Mouse (Mus musculus) splenic B cell, adult 2 months (primary cell): Measurements from ENCODE around the gene Clec3a.

Experiments used
- DNase-seq: peaks from one replicate; pipeline ENCODE4 v3.0.0-alpha.2; 2011; ENCODE audit warnings: low read depth, low spot score
- H3K27me3 ChIP-seq: 2 replicates; pipeline ENCODE4 v1.6.1; 2012; ENCODE audit warnings: mild to moderate bottlenecking, low read length, moderate library complexity, mixed read lengths; ENCODE audit not compliant: control insufficient read depth, poor library complexity, insufficient read depth, severe bottlenecking
- H3K36me3 ChIP-seq: 2 replicates; pipeline ENCODE4 v1.6.1; 2012; ENCODE audit warnings: mild to moderate bottlenecking, low read length, moderate library complexity, mixed read lengths; ENCODE audit not compliant: control insufficient read depth, poor library complexity, insufficient read depth, severe bottlenecking

Clec3a gene

GRCm38 (mm10) chr8:114417786-114418185 lies at the start of gene Clec3a:
Gene Clec3a (plus strand): TSS chr8:114418086.
- Histone ChIP-seq H3K27me3 (no peaks in the 10 kb centered on the region), H3K36me3 (no peaks in the 10 kb centered on the region)
- DNase-seq, result no peak

GRCm38 (mm10) chr8:114369038-114369976 lies 48.6 kb upstream of the Clec3a start:
- peak; percentile 26 for DNase-seq
- H3K36me3 ChIP-seq, result no peaks in the 10 kb centered on the region
- no peaks in the 10 kb centered on the region for H3K27me3 ChIP-seq

- no peaks in the 10 kb centered on the region for H3K36me3 ChIP-seq
- no peaks in the 10 kb centered on the region for H3K27me3 ChIP-seq
- no peak for DNase-seq
These were observed 43.5 kb upstream of the Clec3a start for GRCm38 (mm10) chr8:114374390-114374789.

GRCm38 (mm10) chr8:114384189-114384588 lies 33.7 kb upstream of the Clec3a start:
- no peak for DNase-seq
- Histone ChIP-seq H3K36me3 (no peaks in the 10 kb centered on the region), H3K27me3 (no peaks in the 10 kb centered on the region)

GRCm38 (mm10) chr8:114387494-114387893 lies 30.4 kb upstream of the Clec3a start:
- H3K27me3 ChIP-seq, result no peaks in the 10 kb centered on the region
- no peak for DNase-seq
- no peaks in the 10 kb centered on the region for H3K36me3 ChIP-seq

GRCm38 (mm10) chr8:114390465-114391254 lies 27.2 kb upstream of the Clec3a start:
- peak; percentile 7 for DNase-seq

GRCm38 (mm10) chr8:114398326-114398725 lies 19.6 kb upstream of the Clec3a start:
- DNase-seq, result no peak
- H3K27me3 ChIP-seq, result no peaks in the 10 kb centered on the region
- no peaks in the 10 kb centered on the region for H3K36me3 ChIP-seq

More at GRCm38 (mm10) chr8:114390465-114391254, 27.2 kb upstream of the Clec3a start:
- Histone ChIP-seq H3K27me3 (no peaks in the 10 kb centered on the region), H3K36me3 (no peaks in the 10 kb centered on the region)

- no peaks in the 10 kb centered on the region for H3K36me3 ChIP-seq
- H3K27me3 ChIP-seq, result no peaks in the 10 kb centered on the region
- DNase-seq, result no peak
These were observed 18.6 kb upstream of the Clec3a start for GRCm38 (mm10) chr8:114399273-114399672.

GRCm38 (mm10) chr8:114401679-114402078 lies 16.2 kb upstream of the Clec3a start:
- DNase-seq, result no peak
- Histone ChIP-seq H3K36me3 (no peaks in the 10 kb centered on the region), H3K27me3 (no peaks in the 10 kb centered on the region)

GRCm38 (mm10) chr8:114411421-114411820 lies 6.5 kb upstream of the Clec3a start:
- Histone ChIP-seq H3K36me3 (no peaks in the 10 kb centered on the region), H3K27me3 (no peaks in the 10 kb centered on the region)
- DNase-seq, result no peak

- H3K36me3 ChIP-seq, result no peaks in the 10 kb centered on the region
- DNase-seq, result no peak
- H3K27me3 ChIP-seq, result no peaks in the 10 kb centered on the region
These were observed 600 bp downstream of the Clec3a start for GRCm38 (mm10) chr8:114418486-114418885.

- Histone ChIP-seq H3K27me3 (no peaks in the 10 kb centered on the region), H3K36me3 (no peaks in the 10 kb centered on the region)
- DNase-seq, result no peak
These were observed 1.0 kb downstream of the Clec3a start for GRCm38 (mm10) chr8:114418904-114419303.

- Histone ChIP-seq H3K27me3 (no peaks in the 10 kb centered on the region), H3K36me3 (no peaks in the 10 kb centered on the region)
- DNase-seq, result no peak
These were observed 3.7 kb downstream of the Clec3a start for GRCm38 (mm10) chr8:114421544-114421943.

- Histone ChIP-seq H3K36me3 (no peaks in the 10 kb centered on the region), H3K27me3 (no peaks in the 10 kb centered on the region)
- peak; percentile 81 for DNase-seq
These were observed 20.4 kb downstream of the Clec3a start for GRCm38 (mm10) chr8:114438236-114438635.
